Mouse (Mus musculus): ENCODE measurements around the gene Arhgap6.

Arhgap6 gene

GRCm38 (mm10) chrX:169107372-169107771 is 312.5 kb downstream of the Arhgap6 start:
- intact Hi-C loops (cut with DNase I): no loop called here

- intact Hi-C loops (cut with DNase I): no loop called here
Observed at GRCm38 (mm10) chrX:169110031-169110430, 315.1 kb downstream of the Arhgap6 start.

GRCm38 (mm10) chrX:169112662-169113061 is 317.8 kb downstream of the Arhgap6 start:
- intact Hi-C loops (cut with DNase I): no loop called here

- intact Hi-C loops (cut with DNase I): no loop called here
Observed at GRCm38 (mm10) chrX:169123115-169123772, 328.3 kb downstream of the Arhgap6 start.

- intact Hi-C loops (cut with DNase I): no loop called here
Observed at GRCm38 (mm10) chrX:169123773-169124151, 328.9 kb downstream of the Arhgap6 start.

- intact Hi-C loops (cut with DNase I): no loop called here
Observed at GRCm38 (mm10) chrX:169139758-169140157, 344.9 kb downstream of the Arhgap6 start.

GRCm38 (mm10) chrX:169140467-169140866 is 345.6 kb downstream of the Arhgap6 start:
- intact Hi-C loops (cut with DNase I): no loop called here

- intact Hi-C loops (cut with DNase I): no loop called here
Observed at GRCm38 (mm10) chrX:169153805-169154204, 358.9 kb downstream of the Arhgap6 start.

GRCm38 (mm10) chrX:169158385-169158784 is 363.5 kb downstream of the Arhgap6 start:
- intact Hi-C loops (cut with DNase I): no loop called here

- intact Hi-C loops (cut with DNase I): no loop called here
Observed at GRCm38 (mm10) chrX:169170981-169171380, 376.1 kb downstream of the Arhgap6 start.

- intact Hi-C loops (cut with DNase I): no loop called here
Observed at GRCm38 (mm10) chrX:169173796-169174195, 378.9 kb downstream of the Arhgap6 start.

- intact Hi-C loops (cut with DNase I): no loop called here
Observed at GRCm38 (mm10) chrX:169178634-169179033, 383.7 kb downstream of the Arhgap6 start.

GRCm38 (mm10) chrX:169187100-169187499 is 392.2 kb downstream of the Arhgap6 start, which contains the start of gene Amelx:
Gene Amelx, minus strand, starts transcription at chrX:169187200.
- intact Hi-C loops (cut with DNase I): no loop called here

- intact Hi-C loops (cut with DNase I): no loop called here
Observed at GRCm38 (mm10) chrX:169210019-169210418, 415.1 kb downstream of the Arhgap6 start.

GRCm38 (mm10) chrX:169220064-169220463 is 425.2 kb downstream of the Arhgap6 start:
- intact Hi-C loops (cut with DNase I): no loop called here

GRCm38 (mm10) chrX:169222357-169223062 is 427.6 kb downstream of the Arhgap6 start:
- intact Hi-C loops (cut with DNase I): no loop called here

- intact Hi-C loops (cut with DNase I): no loop called here
Observed at GRCm38 (mm10) chrX:169255915-169256314, 461.0 kb downstream of the Arhgap6 start.

- intact Hi-C loops (cut with DNase I): no loop called here
Observed at GRCm38 (mm10) chrX:169256741-169257140, 461.8 kb downstream of the Arhgap6 start.

- intact Hi-C loops (cut with DNase I): no loop called here
Observed at GRCm38 (mm10) chrX:169261034-169261433, 466.1 kb downstream of the Arhgap6 start.

- intact Hi-C loops (cut with DNase I): no loop called here
Observed at GRCm38 (mm10) chrX:169262212-169262611, 467.3 kb downstream of the Arhgap6 start.

GRCm38 (mm10) chrX:169263433-169264172 is 468.7 kb downstream of the Arhgap6 start:
- intact Hi-C loops (cut with DNase I): no loop called here

- intact Hi-C loops (cut with DNase I): no loop called here
Observed at GRCm38 (mm10) chrX:169299579-169299978, 504.7 kb downstream of the Arhgap6 start.

All from adrenal gland (tissue).